Mouse (Mus musculus) cerebellum, postnatal 14 days (tissue): ENCODE data around the gene Prpf6.
A peak's percentile ranks its signal among the peaks of the same experiment; 100 is the strongest.

Source experiments
- DNase-seq, 2 experiments: peaks; one replicate each; pipeline ENCODE4 v3.0.0; 2021; ENCODE audit warnings: mixed read lengths in 2 of 2

Gene Prpf6

DNA sequence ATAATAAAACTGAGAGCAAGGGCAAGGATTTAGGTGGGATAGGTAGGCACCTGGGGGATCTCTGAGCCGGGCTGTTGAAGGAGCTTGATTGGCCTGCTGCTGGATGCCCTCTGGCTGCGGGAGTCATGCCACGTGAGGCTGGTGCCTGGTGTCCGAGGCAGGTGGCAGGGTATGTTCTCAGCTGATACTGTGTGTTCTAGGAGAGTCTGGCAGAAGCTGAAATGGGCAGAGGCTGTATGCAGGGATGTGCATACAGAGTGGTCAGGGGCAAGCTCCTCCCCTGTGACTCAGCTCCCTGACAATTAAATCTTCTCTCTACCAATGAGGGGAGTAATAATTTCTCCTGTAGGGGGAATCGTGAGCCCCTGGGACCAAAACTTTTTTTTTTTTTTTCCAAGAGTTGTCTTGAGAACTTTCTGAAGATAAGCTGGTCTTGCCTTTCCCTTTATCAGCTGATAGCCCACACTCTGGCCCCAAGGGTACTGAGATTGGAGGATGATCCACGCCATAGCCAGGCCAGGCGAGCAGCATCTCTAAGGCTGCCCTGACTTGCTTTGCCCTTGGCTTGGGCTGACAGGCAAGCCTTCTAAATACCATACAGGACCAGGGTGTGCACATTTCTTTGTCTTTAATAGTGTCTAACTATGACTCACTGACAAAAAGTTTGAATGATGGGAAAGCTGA is 5.9 kb downstream of the Prpf6 start:
- no peak for DNase-seq

GRCm38 (mm10) chr2:181598454-181599351 is 7.0 kb downstream of the Prpf6 start, which contains the start of gene Samd10:
Gene Samd10 (minus strand): TSS chr2:181599212.
- peak; percentile 83 to 84 for DNase-seq

GRCm38 (mm10) chr2:181600226-181600758 is 8.6 kb downstream of the Prpf6 start:
- no peak for DNase-seq

GRCm38 (mm10) chr2:181600828-181601750 is 9.4 kb downstream of the Prpf6 start:
- peak; percentile 98 for DNase-seq

- no peak for DNase-seq
These were observed 10.1 kb downstream of the Prpf6 start for GRCm38 (mm10) chr2:181601751-181602145.

- DNase-seq: no peak
These were observed 10.7 kb downstream of the Prpf6 start for GRCm38 (mm10) chr2:181602367-181602766.

DNA sequence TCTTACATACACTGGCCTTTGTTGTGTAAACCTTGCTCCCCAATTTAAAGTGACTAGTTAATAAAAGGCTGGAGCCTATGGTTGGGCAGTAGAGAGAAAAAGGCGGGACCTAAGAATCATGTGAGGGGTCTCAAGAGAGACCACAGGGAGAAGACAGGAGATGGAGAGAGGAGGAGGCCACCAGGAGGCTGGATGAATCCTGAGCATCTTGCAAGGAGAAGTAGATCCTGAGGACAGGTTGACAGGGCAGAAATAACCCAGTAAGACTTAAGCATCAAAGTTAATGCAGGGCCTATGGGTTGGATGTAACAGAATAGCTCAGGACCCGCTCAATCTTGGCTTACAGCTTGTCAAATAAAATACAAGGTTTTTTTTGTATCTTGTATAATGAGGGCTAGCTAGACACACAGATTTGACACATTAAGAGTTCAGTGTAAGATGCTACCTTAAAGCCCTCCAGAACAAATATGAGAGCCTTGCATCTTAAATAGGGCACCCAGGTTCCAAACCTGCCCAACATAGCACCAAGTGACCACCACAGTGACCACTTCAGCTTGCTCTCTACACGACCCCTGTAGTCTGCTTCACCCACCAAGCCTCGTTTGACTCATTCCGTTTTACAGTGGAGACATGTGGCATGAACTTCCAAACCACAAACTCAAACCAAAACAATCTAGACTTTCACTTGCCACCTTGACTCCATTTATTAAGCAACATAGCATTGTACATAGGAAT is 27.3 kb downstream of the Prpf6 start:
- DNase-seq: no peak

GRCm38 (mm10) chr2:181623401-181623800 is 31.7 kb downstream of the Prpf6 start:
- DNase-seq: peak; percentile 54 to 62

GRCm38 (mm10) chr2:181628471-181628870 is 36.8 kb downstream of the Prpf6 start:
- DNase-seq: no peak

GRCm38 (mm10) chr2:181632624-181633023 is 41.0 kb downstream of the Prpf6 start:
- peak; percentile 37 to 55 for DNase-seq

GRCm38 (mm10) chr2:181635865-181636264 is 44.2 kb downstream of the Prpf6 start:
- no peak for DNase-seq

DNA sequence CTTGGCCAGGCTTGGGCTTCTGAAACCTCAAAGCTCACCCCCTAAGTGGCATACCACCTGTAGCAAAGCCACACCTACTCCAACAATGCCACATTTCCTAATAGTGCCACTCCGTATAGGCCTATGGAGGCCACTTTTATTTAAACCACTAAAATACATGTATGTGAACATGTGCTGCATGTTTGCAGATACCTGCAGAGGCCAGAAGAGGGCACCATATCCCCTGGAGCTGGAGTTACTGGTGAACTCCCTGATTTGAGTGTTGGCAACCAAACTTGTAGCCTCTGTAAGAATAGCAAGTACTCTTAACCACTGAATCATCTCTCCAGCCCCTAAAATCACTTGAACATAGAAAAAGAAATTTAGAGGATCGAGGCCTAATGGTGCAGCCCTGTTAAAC is 52.7 kb downstream of the Prpf6 start:
- DNase-seq: peak; percentile 53 to 74

DNA sequence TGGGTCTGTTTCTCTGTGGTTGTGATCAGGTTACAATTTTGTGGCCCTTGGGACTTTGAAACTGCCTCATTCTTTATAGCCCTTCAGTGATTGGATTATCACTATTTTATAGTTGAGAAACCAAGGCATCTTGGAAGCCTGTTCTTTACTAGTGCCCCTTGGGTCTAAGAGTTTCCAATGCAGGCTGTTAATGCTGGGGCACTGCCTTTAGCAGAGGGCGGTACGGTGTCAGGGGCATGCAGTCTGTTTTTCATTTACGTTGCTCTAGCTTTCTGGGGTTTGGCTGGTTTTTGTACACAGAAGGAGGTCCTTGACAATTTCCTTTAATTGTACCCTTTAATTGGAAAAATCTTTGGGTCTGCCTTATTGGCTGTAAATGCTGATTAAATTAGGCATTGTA is 54.0 kb downstream of the Prpf6 start:
- DNase-seq: no peak

GRCm38 (mm10) chr2:181646626-181647472 is 55.2 kb downstream of the Prpf6 start:
- no peak for DNase-seq

DNA sequence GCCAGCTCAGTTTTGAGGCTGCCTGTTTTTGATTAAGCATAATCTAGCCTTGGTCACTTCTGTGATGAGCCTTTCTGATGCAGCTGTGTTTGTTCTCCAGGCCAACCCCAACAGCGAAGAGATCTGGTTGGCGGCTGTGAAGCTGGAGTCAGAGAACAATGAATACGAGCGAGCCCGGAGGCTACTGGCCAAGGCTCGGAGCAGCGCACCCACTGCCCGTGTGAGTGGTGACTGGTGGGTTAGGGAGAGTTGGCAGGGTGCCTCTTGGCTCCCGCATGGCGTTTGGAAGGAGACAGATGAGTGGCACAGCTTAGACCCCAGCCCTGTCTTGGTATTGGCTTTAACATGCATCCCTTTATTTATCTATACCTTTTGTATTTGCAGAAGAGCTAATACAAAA is 57.3 kb downstream of the Prpf6 start:
- peak; percentile 42 to 45 for DNase-seq

DNA sequence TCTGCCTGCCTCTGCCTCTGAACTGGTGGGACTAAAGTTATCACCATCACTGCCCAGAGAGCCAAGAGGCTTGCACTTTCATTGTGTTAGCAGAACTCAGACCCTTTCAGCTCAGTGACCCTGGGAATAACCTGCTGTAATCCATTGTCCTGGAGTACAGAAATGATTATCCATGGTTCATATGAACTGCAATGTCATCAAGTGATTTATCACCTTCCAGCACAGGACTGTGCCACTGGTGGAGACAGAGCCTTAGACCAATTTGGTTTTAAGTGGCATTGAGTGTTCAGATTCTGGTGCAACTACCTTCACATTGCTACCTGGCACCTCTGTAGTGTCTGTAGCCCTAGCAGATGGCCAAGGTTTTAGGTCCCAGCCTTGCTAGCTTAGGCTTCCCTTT is 61.4 kb downstream of the Prpf6 start:
- no peak for DNase-seq

GRCm38 (mm10) chr2:181653523-181653922 is 61.9 kb downstream of the Prpf6 start:
- no peak for DNase-seq

- DNase-seq: no peak
These were observed 65.1 kb downstream of the Prpf6 start, which contains the start of gene Gm29797 for GRCm38 (mm10) chr2:181656734-181657133. Gene Gm29797 (plus strand): TSS chr2:181657034.

- DNase-seq: no peak
These were observed 65.8 kb downstream of the Prpf6 start for GRCm38 (mm10) chr2:181657441-181657840.

- DNase-seq: peak in 1 of 2 experiments; percentile 43
These were observed 66.9 kb downstream of the Prpf6 start for GRCm38 (mm10) chr2:181658528-181658927.
